Mouse (Mus musculus): ENCODE data around the gene D1Pas1.

The D1Pas1 gene

DNA sequence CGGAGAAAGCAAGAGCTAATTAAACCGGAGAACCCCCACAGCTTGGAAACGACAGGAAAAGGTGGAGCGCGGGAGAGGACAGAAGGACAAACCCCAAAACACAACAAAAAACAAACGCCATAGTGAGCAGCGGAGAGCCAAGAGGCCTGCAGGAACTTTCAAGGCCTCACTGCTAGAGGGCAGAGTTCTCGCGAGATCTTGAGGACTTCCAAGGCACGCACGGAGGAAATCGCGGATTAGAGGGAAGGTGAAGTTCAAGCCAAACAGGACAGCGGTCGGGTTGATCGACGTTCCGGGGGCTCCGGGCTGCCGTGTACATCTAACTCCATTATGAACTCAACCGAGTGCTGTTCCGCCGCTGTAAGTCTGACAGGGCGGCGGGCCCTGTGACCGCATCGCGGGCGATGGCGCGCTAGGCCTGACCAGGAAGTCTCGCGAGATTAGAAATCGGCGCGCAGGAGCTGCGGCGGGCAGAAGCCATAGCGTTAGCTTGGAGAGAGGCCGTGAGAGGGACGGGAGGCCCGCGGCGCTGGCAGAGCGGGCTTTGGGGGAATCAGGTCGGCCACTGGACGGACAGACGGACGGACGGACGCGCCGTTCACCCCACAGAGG is at the start of gene D1Pas1:
Gene D1Pas1, plus strand, starts transcription at position 216 of the 612 bp plus-strand sequence.
- DNase-seq: no peak

DNA sequence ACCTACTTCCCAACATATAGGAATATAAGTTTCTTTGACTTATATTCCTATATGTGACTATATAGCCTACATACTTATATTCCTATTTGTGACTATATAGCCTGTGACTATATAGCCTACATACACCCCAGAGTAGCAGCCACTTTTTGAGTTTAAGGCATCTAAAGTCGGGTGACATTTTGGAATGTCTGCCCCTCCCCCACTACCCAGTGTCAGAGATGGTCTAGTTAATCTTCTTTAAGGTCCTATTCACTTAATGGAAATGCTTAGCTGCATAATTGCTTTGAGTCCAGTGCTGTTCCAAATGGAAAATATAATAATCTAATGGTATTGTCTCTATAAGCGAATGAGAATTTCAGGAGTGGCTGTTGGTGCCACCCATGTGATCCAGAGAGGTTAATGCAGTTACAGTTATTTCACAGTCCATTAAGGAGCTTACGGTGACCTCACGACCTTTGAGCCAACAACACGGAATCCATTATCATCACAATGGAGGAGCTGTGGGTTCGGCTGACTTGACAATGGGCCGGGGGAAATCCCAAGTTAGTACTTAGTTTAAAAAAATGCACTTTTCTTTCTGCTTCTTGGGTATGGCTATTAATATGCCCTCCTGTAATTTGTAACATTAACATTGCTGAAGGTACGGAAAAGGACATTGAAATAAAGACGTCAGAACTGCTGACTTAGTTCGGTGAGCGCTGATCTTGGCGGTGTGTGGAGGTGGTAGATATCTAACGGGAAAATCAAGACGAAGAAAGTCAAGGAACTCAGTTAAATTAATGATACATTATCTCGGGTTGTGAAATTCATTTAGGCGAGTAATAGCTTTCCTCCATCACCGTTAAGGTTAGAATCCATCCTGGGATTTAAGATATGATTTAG is 44.5 kb upstream of the D1Pas1 start:
- DNase-seq: no peak

DNA sequence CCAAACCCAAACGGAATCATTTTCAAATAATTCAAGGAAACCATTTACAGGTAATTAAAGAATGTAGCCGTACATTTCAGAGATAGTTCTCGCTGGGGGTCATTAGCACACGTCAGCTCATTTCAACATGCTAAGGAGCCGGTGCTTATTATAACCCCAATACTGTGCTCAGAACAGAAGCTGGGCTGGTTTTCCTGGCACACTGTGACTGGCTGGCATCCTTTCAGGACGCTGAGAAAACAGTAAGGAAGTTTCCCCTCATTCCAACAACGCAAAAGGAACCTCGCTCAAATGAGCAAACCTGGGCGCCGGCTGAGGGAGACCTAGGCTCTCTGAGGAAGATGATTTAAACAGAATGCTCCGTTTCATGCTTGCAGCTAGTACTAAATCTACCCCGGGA is 43.2 kb upstream of the D1Pas1 start:
- no peak for DNase-seq

DNA sequence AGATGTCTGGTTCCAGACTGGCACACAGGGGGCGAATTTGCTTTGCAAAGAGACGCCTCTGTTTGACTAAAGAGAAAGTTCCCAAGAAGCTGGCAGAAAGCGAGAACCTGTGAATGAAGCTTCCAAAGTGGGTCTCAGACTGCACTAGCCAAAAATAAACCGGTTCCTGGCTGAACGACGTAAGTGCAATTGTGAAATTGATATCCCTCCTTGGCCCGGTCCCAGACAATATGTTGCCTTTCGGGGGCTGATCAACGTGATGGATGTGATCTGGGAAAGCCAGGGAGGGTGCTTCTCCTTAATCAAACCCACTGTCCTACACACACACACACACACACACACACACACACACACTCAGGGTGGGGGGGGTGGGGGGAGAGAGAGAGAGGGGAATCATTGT is 41.8 kb upstream of the D1Pas1 start:
- DNase-seq: no peak

DNA sequence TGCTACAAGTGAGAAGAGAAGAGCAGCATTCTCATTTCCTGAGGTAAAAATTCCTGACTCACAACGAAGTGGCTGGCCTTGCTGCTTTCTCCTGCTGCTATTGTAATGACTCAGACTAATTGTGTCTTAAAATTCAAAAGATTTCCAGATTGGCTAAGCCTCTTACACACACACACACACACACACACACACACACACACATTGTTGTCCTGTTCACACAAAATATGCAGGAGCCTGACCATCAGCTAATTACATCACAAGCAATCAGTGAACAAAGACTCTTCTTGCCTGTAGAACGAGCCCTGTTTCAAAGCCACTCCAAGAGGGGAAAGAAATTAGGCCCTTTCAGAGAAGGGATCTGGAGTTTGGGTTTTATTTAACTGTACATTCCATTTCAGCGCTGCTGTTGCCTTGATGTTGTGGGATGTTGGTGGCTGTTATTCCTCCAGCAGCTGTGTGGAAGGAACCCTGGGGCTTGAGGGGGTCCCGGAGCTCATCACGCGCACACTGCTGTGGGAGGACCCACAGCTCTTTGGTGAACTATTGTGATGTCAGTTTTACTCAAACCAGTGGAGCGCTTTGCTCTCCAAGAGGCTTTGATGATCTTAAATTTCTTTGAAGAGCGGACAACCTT is 40.8 kb upstream of the D1Pas1 start:
- no peak for DNase-seq

DNA sequence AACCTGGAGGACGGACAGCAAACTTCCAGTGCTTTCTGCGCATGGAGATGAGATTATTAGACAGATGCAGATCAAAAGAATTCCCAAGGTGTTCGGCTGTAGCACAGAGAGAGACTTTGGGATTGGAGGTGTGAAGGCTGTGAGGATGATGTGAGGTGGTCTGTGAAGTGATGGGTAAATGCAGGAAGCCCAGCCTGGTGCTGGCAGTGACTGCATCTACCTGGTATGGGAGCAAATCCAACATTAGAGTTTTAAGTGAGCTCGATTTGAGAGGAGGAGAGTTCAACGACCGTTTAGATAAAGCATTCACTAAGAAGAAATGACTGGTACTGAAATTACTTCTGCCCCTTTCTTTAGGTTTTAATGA is 40.3 kb upstream of the D1Pas1 start:
- no peak for DNase-seq

DNA sequence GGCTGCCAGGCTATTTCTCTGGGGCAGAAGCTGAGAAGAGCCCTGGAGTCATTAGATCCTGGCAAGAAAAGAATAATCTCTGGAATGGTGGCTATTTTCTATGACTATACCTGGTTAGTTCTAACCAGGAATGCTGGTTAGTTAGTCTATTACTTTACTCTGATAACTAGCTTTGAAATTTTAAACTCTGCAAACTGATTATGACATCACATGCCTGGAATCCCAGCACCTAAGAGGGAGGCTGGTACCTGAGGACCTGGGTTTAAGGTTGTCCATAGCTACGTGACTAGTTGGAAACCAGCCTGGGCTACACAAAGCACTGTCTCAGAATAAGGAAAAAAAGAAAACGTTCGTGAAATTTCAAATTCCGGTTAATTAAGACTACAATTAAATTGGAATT is 39.7 kb upstream of the D1Pas1 start:
- DNase-seq: no peak

DNA sequence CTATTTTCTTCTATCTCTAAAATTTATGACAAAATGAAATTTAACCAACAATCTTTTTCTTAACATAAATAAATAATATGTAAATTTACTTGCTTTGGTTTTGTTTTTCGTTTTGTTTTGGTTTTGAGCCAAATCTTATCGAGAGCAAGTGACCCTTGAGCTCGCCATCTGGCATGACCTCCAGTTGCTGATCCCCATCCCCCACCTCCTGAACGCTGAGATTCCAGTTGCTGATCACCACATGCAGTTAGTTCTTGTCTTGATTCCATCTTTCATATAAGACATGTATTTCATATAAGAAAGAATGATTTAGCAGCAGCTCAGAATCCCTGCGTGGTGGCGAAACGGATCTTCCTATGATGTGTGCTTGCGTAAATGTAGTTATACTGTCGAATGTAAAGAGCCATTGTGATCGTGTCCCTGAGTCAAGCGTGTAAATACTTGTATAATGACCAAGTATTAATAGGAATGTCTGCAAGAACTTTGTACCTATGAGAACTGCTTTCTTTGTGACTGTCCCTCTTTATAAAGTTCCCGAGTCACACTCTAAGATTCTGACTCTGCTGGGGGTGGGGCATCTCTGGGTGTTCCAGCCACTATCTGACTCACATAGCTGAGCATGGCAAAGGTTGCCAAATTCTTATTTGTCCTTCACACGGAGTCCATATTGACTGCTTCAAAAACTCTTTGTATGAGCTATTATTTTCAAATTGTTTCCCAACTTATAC is 36.9 kb upstream of the D1Pas1 start:
- DNase-seq: no peak

DNA sequence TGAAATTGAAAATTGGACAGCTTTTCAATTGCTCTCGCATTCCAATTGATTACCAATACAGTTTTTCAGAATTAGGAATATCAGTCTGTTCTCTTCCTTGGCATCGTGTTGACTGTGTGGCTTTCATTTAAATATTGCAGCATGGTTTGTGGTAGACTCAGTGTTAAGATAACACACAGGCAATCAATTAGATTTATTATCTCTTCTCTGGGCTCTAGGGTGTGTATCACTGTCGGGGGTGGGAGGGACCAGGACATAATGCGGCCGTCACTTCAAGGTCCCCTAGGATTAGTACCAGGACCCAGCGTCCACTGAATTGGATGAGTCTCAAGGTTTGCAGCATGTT is 36.4 kb upstream of the D1Pas1 start:
- no peak for DNase-seq

DNA sequence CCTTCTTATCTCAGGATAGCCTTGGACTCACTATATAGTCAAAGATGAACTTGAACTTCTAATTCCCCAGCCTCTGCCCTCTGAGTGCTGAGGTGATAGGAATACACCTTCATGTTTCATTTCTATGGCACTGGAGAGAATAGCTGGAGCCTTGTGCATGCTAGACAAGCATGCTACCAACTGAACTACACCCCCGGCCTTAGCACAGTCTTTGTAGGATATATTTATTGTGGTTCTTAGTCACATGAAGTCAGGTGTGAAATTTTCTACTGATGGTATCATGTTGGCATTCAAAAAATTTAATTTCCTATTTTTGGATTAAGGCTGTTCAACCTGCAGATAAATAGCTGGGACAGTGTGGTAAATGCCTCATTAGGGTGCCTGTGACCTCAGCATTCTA is 33.0 kb upstream of the D1Pas1 start:
- no peak for DNase-seq

DNA sequence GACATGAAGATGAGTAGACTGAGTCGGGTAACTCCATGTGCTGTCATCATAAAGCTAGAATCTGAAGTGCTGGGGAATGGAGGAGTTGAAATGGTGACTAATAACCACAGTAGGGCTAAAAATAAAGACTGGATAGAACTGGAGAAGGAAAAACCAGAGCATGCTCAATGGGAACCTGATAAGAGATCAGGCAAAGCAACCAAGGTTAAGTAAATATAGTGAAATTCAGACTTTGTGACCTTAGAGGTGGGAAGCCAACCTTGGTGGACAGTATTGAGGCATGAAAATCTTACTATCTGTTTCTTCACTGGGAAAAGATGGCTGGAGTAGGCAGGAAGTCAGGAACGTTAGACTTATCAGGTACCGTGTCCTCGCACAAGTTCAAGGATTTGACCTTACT is 14.8 kb upstream of the D1Pas1 start:
- DNase-seq: no peak

DNA sequence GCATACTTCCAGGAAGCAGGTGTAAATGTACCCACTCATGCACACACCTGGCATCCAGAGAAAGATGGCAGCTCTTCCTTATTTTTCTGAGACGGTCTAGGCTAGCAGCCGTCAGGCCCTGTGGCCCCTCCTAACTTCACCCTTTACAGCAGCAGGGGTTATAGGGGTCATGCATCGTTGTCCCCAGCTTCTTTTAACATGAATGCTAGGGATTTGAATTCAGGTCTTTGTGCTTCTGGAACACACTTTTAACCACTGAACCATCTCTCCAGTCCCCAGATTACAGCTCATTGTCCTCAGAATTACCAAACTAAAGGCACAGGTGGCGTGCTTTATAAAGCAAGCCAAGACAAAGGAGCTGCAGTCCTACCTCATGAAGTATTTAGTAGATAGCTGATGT is 12.6 kb upstream of the D1Pas1 start:
- DNase-seq: no peak

DNA sequence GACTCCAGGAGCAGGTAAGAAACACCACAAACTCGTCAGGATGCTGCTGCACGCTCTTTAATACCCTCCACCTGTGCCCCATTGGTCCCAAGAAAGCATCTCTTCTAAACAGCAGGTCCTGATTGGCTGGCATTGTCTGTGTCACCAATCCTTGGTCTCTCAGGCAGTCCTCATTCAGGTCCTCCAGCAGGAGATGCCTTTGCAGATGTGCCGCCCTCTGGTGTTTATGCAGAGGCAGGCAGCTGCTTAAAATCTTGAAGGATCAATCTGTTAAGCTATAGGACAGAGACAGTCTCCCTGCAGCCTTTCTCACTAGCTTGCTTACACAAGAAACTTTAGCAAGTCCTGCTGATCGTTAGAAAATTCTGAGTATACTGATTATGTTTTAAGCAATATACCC is 7.8 kb upstream of the D1Pas1 start:
- no peak for DNase-seq

DNA sequence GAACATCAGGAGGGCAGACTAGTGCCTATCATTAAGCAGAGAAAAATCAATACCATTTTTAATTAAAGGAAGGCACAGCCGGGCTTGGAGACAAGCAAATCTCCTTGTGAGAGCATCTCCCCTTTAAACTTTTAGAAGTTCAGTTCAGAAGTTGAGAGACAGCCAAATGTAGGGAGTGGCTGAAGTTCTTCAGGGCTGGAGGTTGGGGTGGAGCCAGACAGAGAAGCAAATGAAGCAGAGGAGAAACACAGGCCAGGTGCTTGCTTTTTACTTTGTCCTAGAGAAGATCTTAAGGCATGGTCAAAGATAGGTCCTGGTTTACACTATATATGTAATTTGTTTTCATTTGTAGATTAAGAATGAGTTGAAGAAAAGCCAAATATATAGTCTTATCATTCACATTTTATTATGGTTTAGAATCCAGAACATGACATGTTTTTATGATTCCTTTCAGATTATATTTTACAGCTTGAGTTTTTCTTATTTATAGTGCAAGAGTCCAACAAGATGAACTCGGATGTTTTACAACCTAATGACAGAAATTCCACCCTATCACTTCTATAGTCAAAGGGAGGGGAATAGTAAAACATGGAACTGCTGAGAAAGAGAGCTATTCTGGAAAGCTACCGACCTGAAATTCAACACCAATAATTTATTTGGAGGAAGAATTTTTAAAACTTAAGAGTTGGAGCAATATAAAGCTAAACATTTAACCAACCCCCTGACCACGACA is 2.9 kb upstream of the D1Pas1 start:
- DNase-seq: no peak

DNA sequence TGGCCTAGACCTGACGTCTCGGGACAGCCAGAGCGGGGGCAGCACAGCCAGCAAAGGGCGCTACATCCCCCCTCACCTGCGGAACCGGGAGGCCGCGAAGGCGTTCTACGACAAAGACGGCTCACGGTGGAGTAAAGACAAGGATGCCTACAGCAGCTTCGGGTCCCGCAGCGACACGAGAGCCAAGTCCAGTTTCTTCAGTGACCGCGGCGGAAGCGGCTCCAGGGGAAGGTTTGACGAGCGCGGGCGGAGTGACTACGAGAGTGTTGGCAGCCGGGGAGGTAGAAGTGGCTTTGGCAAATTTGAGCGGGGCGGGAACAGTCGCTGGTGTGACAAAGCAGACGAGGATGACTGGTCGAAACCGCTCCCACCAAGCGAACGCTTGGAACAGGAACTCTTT is 710 bp downstream of the D1Pas1 start:
- DNase-seq: no peak

DNA sequence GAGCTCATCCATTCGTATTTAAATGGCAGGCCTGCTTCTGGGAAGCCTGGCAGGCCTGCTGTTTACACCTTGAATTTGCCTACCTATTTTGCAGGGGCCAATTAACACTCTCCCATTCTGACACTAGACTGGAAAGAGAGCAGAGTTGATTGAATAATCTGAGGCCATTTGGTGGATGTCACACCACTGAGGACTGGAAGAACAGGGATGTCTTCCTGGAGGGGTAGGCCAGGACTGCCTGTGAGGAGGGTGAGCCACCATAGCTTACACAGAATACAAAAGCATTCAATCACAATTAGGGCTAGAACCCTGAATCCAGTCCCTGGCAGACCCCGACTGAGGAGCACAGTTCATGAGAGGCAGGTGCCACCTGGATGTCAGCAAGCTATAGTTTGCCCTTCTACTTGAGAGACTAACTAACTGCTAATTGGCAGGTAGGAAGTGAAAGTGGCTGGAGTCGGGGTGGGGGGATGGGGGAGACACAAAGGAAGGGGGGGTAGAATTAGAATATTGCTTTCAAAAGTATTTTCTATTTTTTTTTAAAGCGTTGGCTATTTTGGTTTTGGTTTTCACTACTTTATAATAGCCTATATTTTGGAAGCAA is 9.8 kb downstream of the D1Pas1 start:
- DNase-seq: no peak

DNA sequence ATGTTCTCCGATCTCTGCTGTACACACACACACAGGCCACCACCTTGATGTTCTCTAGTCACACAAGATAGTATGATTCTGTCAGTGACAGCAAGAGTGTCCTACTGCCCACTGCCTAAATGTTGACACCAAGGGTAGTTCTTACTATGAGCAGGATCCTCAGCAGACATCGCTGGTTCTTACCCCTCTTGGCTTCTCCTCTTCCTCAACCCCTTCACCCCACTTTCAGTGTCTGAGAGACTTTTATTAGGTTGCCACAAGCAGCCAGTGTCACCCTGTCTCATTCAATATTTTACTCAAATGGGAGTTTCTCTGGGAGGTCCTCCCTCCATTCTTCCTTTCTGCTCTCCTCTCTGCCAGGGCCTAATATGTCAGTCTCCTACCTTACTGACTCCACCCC is 10.6 kb downstream of the D1Pas1 start:
- no peak for DNase-seq

DNA sequence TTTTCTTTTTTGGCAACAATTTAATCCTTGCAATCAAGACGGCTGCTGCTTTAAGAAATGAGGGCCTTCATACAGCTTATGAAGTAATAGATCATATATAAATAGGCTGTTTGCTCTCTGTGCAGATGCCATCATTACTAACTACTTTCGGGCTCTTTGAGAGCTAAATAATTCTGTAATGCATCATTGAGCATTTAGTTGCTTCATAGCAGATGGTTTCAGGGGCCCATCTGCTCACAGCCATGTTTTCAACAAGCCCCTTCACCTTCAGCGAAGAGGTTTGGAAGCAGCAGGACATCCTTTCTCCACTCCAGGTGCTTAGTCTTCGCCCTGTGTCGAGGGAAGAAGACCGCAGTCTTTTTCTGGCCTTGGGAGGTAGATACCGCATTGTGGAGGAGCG is 12.2 kb downstream of the D1Pas1 start:
- no peak for DNase-seq

DNA sequence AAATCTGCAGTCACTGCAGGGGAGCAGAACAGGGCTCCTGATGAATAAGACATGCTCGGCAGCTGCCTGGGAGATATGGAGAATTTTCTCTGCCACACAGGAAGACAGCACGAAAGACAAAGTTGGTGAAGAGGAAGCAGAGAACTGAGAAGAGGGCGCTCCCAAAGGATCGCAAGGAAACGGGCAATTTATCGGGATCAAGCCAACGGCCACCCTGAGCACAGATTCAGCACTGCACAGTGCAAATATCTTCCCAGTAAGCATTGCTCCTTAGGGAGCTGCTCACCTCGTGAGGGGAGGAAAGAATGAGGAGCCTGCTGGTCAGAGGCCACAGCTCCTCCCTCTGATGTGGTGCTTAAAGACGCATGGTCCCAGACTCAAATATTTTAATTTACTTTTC is 13.3 kb downstream of the D1Pas1 start:
- no peak for DNase-seq

DNA sequence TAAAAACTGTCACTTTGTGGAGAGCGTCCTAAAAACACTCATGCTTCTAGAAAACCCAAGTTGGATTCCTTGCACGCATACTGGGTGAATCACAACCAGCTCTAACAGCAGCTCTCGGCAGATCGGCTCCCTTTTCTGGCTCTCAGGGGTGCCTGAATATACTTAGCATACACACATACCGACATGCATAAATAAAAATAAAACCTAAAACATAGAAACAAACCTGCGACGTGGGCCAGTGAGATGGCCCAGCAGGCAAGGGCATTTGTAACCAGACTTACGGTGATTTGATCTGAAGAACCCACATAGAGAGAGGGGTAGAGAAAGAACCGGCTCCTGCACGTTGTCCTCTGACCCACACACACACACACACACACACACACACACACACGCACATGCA is 17.9 kb downstream of the D1Pas1 start:
- DNase-seq: no peak

DNA sequence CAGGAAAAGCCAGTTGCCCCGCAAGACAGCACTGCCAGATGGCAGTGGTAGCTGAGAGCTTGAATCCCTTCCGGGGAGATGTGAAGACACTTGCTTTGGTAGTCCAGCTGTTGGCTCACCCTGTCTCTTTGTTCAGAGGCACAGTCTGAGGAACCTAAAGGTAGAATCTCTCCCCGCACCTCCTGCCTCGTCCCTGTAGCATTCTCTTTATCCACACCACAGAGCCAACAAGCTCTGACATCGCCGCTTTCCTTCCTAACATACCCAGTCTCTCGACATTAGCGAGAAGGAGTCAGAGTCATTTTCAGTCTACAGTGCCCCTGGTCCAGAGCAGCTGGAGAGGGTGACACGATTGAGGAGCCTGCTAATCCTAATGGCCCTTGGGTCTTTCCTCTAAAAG is 18.9 kb downstream of the D1Pas1 start:
- no peak for DNase-seq

DNA sequence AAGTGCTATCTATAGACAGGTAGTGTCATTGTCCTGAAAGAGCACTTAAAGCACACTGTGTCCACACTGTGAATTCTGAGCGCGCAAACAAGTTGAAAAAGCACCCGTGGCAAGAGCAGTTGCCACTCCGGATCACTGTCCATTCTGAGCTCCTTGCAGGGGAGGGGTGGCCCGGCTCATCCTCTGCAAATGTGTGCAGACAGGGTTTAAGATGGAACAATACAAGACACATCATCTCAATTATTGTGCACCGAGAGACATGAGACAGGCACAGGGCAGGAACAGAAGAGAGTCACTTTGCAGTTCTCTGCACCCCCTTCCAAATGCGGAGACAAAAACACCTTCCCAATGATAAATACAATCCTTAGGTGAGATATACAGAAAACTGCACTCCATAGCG is 19.3 kb downstream of the D1Pas1 start:
- DNase-seq: no peak

DNA sequence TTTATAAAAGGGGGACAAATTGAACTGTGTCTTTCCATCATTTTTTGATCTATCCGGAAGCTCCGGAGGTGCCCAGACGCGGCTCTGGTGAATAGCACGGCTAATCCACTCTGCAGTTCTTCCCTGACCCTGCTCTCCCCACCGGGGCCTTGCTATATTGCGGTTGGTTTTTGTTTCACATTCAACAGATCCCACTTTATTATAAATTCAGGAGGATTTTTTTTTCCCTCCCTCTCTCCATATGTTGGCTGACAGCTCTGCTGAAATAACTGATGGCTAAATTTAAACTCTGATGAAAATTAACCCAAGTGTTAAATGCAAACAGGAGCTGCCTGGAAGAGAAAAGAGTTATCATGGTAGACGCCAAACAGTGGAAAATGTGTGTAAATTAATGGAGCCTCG is 21.1 kb downstream of the D1Pas1 start:
- no peak for DNase-seq
